Mouse (Mus musculus) lung, postnatal 0 days (tissue): ENCODE measurements around the gene Tmem156.

Experiments
- CTCF ChIP-seq: IDR thresholded peaks from 2 replicates; pipeline ENCODE4 v1.5.1; 2016; ENCODE audit warnings: antibody characterized with exemption, mild to moderate bottlenecking
- EP300 ChIP-seq: IDR thresholded peaks from 2 replicates; pipeline ENCODE4 v1.6.1; 2016; ENCODE audit warnings: antibody characterized with exemption, mild to moderate bottlenecking, control low read depth

GRCm38 (mm10) chr5:65141242-65141641 lies 49.3 kb upstream of the Tmem156 start:
- TF ChIP-seq CTCF (no peak), EP300 (no peak)
